Mouse (Mus musculus): ENCODE data around the gene Gm42715.
"Not testable (repeated sequence)": the region's sequence is repeated elsewhere in the genome, so short reads cannot be mapped to it uniquely, and the experiment has no call there.

Gm42715 gene

GRCm38 (mm10) chr7:127497382-127497781 lies 22.0 kb upstream of the Gm42715 start:
- no peak for DNase-seq (ENCODE audit: low spot score)

- peak; percentile 53 for DNase-seq (ENCODE audit: low spot score)
These were observed 21.0 kb upstream of the Gm42715 start for GRCm38 (mm10) chr7:127498407-127498806.

- no peak for DNase-seq (ENCODE audit: low spot score)
These were observed 11.1 kb upstream of the Gm42715 start for GRCm38 (mm10) chr7:127508291-127508690.

- not testable (repeated sequence) for DNase-seq (ENCODE audit: low spot score)
These were observed 9.6 kb upstream of the Gm42715 start for GRCm38 (mm10) chr7:127509830-127510229.

- DNase-seq (ENCODE audit: low spot score): peak; percentile 62
These were observed 8.1 kb upstream of the Gm42715 start for GRCm38 (mm10) chr7:127511241-127511640.

GRCm38 (mm10) chr7:127511808-127512230 lies 7.6 kb upstream of the Gm42715 start, which contains the start of gene Srcap:
Srcap (plus strand) TSS chr7:127511983.
- peak; percentile 92 for DNase-seq (ENCODE audit: low spot score)

GRCm38 (mm10) chr7:127512231-127513015 lies 7.0 kb upstream of the Gm42715 start:
- peak; percentile 88 for DNase-seq (ENCODE audit: low spot score)

GRCm38 (mm10) chr7:127513016-127513390 lies 6.4 kb upstream of the Gm42715 start:
- DNase-seq (ENCODE audit: low spot score): peak; percentile 57

- DNase-seq (ENCODE audit: low spot score): no peak
These were observed 5.6 kb upstream of the Gm42715 start for GRCm38 (mm10) chr7:127513781-127514180.

GRCm38 (mm10) chr7:127515846-127516245 lies 3.5 kb upstream of the Gm42715 start:
- DNase-seq (ENCODE audit: low spot score): no peak

GRCm38 (mm10) chr7:127516344-127516743 lies 3.0 kb upstream of the Gm42715 start:
- no peak for DNase-seq (ENCODE audit: low spot score)

GRCm38 (mm10) chr7:127541671-127542070 lies 22.3 kb downstream of the Gm42715 start:
- DNase-seq (ENCODE audit: low spot score): no peak

GRCm38 (mm10) chr7:127549116-127549835 lies 29.9 kb downstream of the Gm42715 start:
- DNase-seq (ENCODE audit: low spot score): peak; percentile 30

- DNase-seq (ENCODE audit: low spot score): no peak
These were observed 32.2 kb downstream of the Gm42715 start for GRCm38 (mm10) chr7:127551558-127551957.

GRCm38 (mm10) chr7:127560580-127560979 lies 41.2 kb downstream of the Gm42715 start:
- no peak for DNase-seq (ENCODE audit: low spot score)

GRCm38 (mm10) chr7:127561340-127561858 lies 42.0 kb downstream of the Gm42715 start, which contains the start of gene Tmem265:
Tmem265 (plus strand) TSS chr7:127561390.
- DNase-seq (ENCODE audit: low spot score): no peak

- DNase-seq (ENCODE audit: low spot score): peak; percentile 71
These were observed 45.2 kb downstream of the Gm42715 start for GRCm38 (mm10) chr7:127564381-127565150.

- DNase-seq (ENCODE audit: low spot score): peak; percentile 97
These were observed 53.6 kb downstream of the Gm42715 start, which contains the start of gene Phkg2 for GRCm38 (mm10) chr7:127572895-127573471. Phkg2 (plus strand) TSS chr7:127573340.

- DNase-seq (ENCODE audit: low spot score): no peak
These were observed 54.2 kb downstream of the Gm42715 start for GRCm38 (mm10) chr7:127573503-127574008.

GRCm38 (mm10) chr7:127574115-127574514 lies 54.7 kb downstream of the Gm42715 start:
- no peak for DNase-seq (ENCODE audit: low spot score)

- no peak for DNase-seq (ENCODE audit: low spot score)
These were observed 63.9 kb downstream of the Gm42715 start for GRCm38 (mm10) chr7:127583260-127583659.

Measured in adipocyte (in vitro differentiated cells).